Mouse (Mus musculus) heart, postnatal 0 days (tissue): ENCODE measurements around the gene Olfr1006. TPM values are rescaled to one million over a fixed set of nuclear protein-coding genes. Genes with fewer than 3 reads are reported as not detected.
"Not testable (repeated sequence)": the region's sequence is repeated elsewhere in the genome, so short reads cannot be mapped to it uniquely, and the experiment has no call there.

Experiments
- ATAC-seq: fragments of 200-750 bp; cut with Nextera tagmentation; 2 replicates; pipeline ENCODE4 v1.8.0; 2017; ENCODE audit warnings: low read depth, moderate number of reproducible peaks, moderate library complexity; ENCODE audit not compliant: insufficient read depth
- DNase-seq: peaks from one replicate; pipeline ENCODE4 v3.0.0-alpha.2; 2016; ENCODE audit warnings: low spot score
- H3K27ac ChIP-seq: fragments of 300-500 bp; sonication (generic); 2 replicates; pipeline ENCODE4 v1.5.1; 2014; ENCODE audit warnings: low read depth, mild to moderate bottlenecking
- H3K27me3 ChIP-seq: fragments of 300-500 bp; sonication (generic); 2 replicates; pipeline ENCODE4 v1.6.1; 2014; ENCODE audit warnings: low read length, mixed read lengths; ENCODE audit not compliant: control insufficient read depth, insufficient read depth
- H3K36me3 ChIP-seq: fragments of 300-500 bp; sonication (generic); replicated peaks from 2 replicates; pipeline ENCODE4 v1.6.1; 2014; ENCODE audit warnings: low read length, mixed read lengths; ENCODE audit not compliant: control insufficient read depth, insufficient read depth
- H3K4me1 ChIP-seq: fragments of 300-500 bp; sonication (generic); 2 replicates; pipeline ENCODE4 v1.6.1; 2014; ENCODE audit warnings: antibody characterized with exemption; ENCODE audit not compliant: control insufficient read depth, insufficient read depth
- H3K4me2 ChIP-seq: fragments of 300-500 bp; sonication (generic); 2 replicates; pipeline ENCODE4 v1.6.1; 2014; ENCODE audit warnings: low read depth, mild to moderate bottlenecking, low read length, moderate library complexity
- H3K4me3 ChIP-seq: fragments of 300-500 bp; sonication (generic); 2 replicates; pipeline ENCODE4 v1.5.1; 2014; ENCODE audit warnings: low read depth, low read length
- H3K9ac ChIP-seq: fragments of 300-500 bp; sonication (generic); replicated peaks from 2 replicates; pipeline ENCODE4 v1.6.1; 2014; ENCODE audit warnings: low read depth, low read length, mixed read lengths
- H3K9me3 ChIP-seq: fragments of 300-500 bp; sonication (generic); replicated peaks from 2 replicates; pipeline ENCODE4 v1.6.1; 2016; ENCODE audit warnings: low read length; ENCODE audit not compliant: control insufficient read depth
- CTCF ChIP-seq: IDR thresholded peaks from 2 replicates; pipeline ENCODE4 v1.5.1; 2016; ENCODE audit warnings: antibody characterized with exemption, control low read depth, low read depth
- EP300 ChIP-seq: IDR thresholded peaks from 2 replicates; pipeline ENCODE4 v1.6.1; 2016; ENCODE audit warnings: antibody characterized with exemption, low read depth
- WGBS: fragments of 180-500 bp; shearing (Covaris S2); extraction: QIAGEN DNeasy Blood & Tissue Kit; methylation state at CpG from one replicate; pipeline ENCODE4 v1.1.7; 2014; 5-methylcytosine and 5-hydroxymethylcytosine counted together
- polyA plus RNA-seq: library from polyadenylated mRNA; unstranded; fragments of >200 nt; fragmentation: Nextera tagmentation; extraction: Ambion mirVana; gene quantifications from 2 replicates; pipeline ENCODE4 v1.2.1, GENCODE M21; 2015
- total RNA-seq: library from RNA; depleted of rRNA; stranded (reverse); fragments of >200 nt; gene quantifications from 2 replicates; pipeline ENCODE4 v1.2.3, GENCODE M21; 2014; ENCODE audit warnings: low replicate concordance; rRNA removed

The Olfr1006 gene
- total RNA-seq (not detected in 2 replicates), polyA plus RNA-seq (not detected in 2 replicates)

DNA sequence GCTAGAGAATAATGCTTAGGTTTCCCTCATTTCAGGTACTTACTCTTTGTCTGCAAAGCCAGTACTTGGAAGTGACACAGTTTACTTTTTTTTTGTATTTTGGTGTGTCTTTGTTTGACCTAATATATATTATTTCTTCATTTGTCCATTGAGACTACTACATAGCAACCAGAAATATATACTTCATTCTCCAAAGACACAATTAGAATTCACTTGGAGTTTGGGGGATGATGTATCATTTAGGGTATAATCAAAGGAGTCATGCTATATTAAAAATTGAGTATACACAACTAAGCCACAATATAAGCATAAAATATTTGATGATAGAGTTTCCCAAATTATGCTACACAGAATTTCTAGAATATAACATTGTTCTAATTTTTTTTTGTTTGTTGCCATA, at the start of gene Olfr1006:
Olfr1006 (minus strand) TSS at position 101 of the 400 bp plus-strand sequence.
- H3K27me3 ChIP-seq = no peaks in the 10 kb centered on the region
- no peak for DNase-seq

GRCm38 (mm10) chr2:85725793-85726192, 47.2 kb upstream of the Olfr1006 start:
- no peaks in the 10 kb centered on the region for H3K36me3 ChIP-seq
- H3K4me2 ChIP-seq = no peak overlapping the region
- no peak overlapping the region for H3K4me3 ChIP-seq
- H3K9ac ChIP-seq = no peak overlapping the region
- ATAC-seq = no peak
- no peaks in the 10 kb centered on the region for H3K4me1 ChIP-seq
- peak; percentile 37 for DNase-seq
- WGBS = 7% methylated on average over 3 of the region's 3 CpGs
- H3K27me3 ChIP-seq = no peaks in the 10 kb centered on the region
- H3K9me3 ChIP-seq = no peaks in the 10 kb centered on the region
- TF ChIP-seq CTCF (peak; percentile 72), EP300 (no peak)
- H3K27ac ChIP-seq = no peak overlapping the region

More for the DNA sequence above, at the start of gene Olfr1006:
- H3K4me1 ChIP-seq = no peaks in the 10 kb centered on the region
- no peak within 1 kb of the TSS for H3K4me3 ChIP-seq
- no peaks in the 10 kb centered on the region for H3K9me3 ChIP-seq
- H3K36me3 ChIP-seq = no peaks in the 10 kb centered on the region
- no peak for ATAC-seq
- no peak within 1 kb of the TSS for H3K9ac ChIP-seq
- no peak within 1 kb of the TSS for H3K27ac ChIP-seq
- no peak within 1 kb of the TSS for H3K4me2 ChIP-seq
- TF ChIP-seq EP300 (no peak), CTCF (no peak)

- Histone ChIP-seq H3K9me3 (no peaks in the 10 kb centered on the region), H3K4me1 (no peaks in the 10 kb centered on the region), H3K27me3 (no peaks in the 10 kb centered on the region), H3K4me3 (no peak within 1 kb of the TSS), H3K27ac (no peak within 1 kb of the TSS), H3K4me2 (no peak within 1 kb of the TSS), H3K36me3 (no peaks in the 10 kb centered on the region), H3K9ac (no peak within 1 kb of the TSS)
- 76% methylated on average over 1 of the region's 1 CpGs for WGBS
- DNase-seq (no peak), ATAC-seq (no peak)
- no peak for TF ChIP-seq EP300
- TF ChIP-seq CTCF = no peak
Measured at GRCm38 (mm10) chr2:85715119-85715518, 36.6 kb upstream of the Olfr1006 start, which contains the start of gene Olfr1009. Gene Olfr1009 (plus strand): TSS chr2:85715419.

- DNase-seq = no peak
- Histone ChIP-seq H3K9me3 (no peaks in the 10 kb centered on the region), H3K27ac (no peak overlapping the region), H3K36me3 (no peaks in the 10 kb centered on the region), H3K9ac (no peak overlapping the region), H3K4me1 (no peaks in the 10 kb centered on the region), H3K4me3 (no peak overlapping the region), H3K27me3 (no peaks in the 10 kb centered on the region), H3K4me2 (no peak overlapping the region)
- TF ChIP-seq CTCF = no peak
- WGBS = 23% methylated on average over 1 of the region's 1 CpGs
- ATAC-seq = no peak
Measured at GRCm38 (mm10) chr2:85711159-85711558, 32.6 kb upstream of the Olfr1006 start.

GRCm38 (mm10) chr2:85710680-85711079, 32.1 kb upstream of the Olfr1006 start:
- H3K4me3 ChIP-seq, H3K27ac ChIP-seq, H3K27me3 ChIP-seq, H3K36me3 ChIP-seq, ATAC-seq, H3K9me3 ChIP-seq, H3K9ac ChIP-seq, DNase-seq, H3K4me1 ChIP-seq, H3K4me2 ChIP-seq: not testable (repeated sequence)
- WGBS = 57% methylated on average over 2 of the region's 2 CpGs

GRCm38 (mm10) chr2:85689131-85689530, 10.6 kb upstream of the Olfr1006 start, which contains the start of gene Olfr1008:
Gene Olfr1008 (plus strand): TSS chr2:85689431.
- H3K4me2 ChIP-seq = no peak within 1 kb of the TSS
- TF ChIP-seq CTCF (no peak), EP300 (no peak)

GRCm38 (mm10) chr2:85664355-85664754, 14.2 kb downstream of the Olfr1006 start, which contains the start of gene Olfr154:
Gene Olfr154 (minus strand): TSS chr2:85664455.
- not testable (repeated sequence) for H3K27ac ChIP-seq, H3K4me3 ChIP-seq, H3K36me3 ChIP-seq, ATAC-seq, H3K4me1 ChIP-seq, H3K4me2 ChIP-seq, H3K9me3 ChIP-seq, H3K9ac ChIP-seq, DNase-seq, H3K27me3 ChIP-seq

More at GRCm38 (mm10) chr2:85689131-85689530, 10.6 kb upstream of the Olfr1006 start, which contains the start of gene Olfr1008:
- DNase-seq (no peak), ATAC-seq (no peak)
- no peaks in the 10 kb centered on the region for H3K27me3 ChIP-seq
- no peaks in the 10 kb centered on the region for H3K4me1 ChIP-seq
- H3K9me3 ChIP-seq = 0 out of 2 replicates have a peak, but pooled peaks cover 2% of the 10 kb centered on the region
- no peak within 1 kb of the TSS for H3K27ac ChIP-seq
- H3K9ac ChIP-seq = no peak within 1 kb of the TSS
- no peaks in the 10 kb centered on the region for H3K36me3 ChIP-seq
- H3K4me3 ChIP-seq = no peak within 1 kb of the TSS
